ENCODE assay signal across 10 mouse cellular contexts in the genomic region with DNA sequence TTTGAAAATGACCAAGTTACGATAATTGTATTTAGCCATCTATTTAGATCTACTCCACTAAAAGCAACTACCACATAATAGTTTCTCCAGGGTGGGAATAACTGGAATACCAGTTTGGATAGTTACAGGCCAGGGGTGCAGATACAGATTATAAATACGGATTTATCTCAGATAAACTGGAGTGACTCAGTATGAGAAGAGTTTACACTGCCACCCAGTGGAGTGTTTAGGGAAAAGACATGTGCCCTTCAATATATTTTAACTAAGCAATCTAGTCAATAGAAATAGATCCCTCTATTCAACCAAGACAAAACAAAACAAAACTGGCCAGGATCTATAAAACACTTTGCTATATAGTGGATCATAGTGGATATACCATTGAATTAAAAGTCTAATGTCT. TPM values are rescaled to one million over a fixed set of nuclear protein-coding genes. Genes with fewer than 3 reads are reported as not detected.
DNase-seq lines count a peak whose midpoint lies in the region; ATAC-seq lines count a peak whose summit lies in the region.
"Had no signal": no experiment of that assay in that cellular context is flagged by ENCODE, and none has a peak within 500 bp of the region (broad histone marks: within the 10 kb centered on the region; RNA-seq: fewer than 3 reads in every experiment).

No protein-coding gene starts in this region.

- no peaks in the 10 kb centered on the region for H3K36me3 ChIP-seq in midbrain, embryonic 16.5 days (ENCODE audit: control insufficient read depth, insufficient read depth, low read length)
- H3K36me3 ChIP-seq in midbrain, embryonic 13.5 days: no peaks in the 10 kb centered on the region
- H3K36me3 ChIP-seq in midbrain, embryonic 15.5 days (replicated peaks): no peaks in the 10 kb centered on the region

- ATAC-seq in midbrain, embryonic 16.5 days: peak; percentile 17; the same call in 1 of the 2 replicates
- no peak for ATAC-seq in midbrain, embryonic 13.5 days
- no peak for ATAC-seq in midbrain, embryonic 15.5 days (replicated peaks)

- no peak overlapping the region for H3K4me2 ChIP-seq in midbrain, embryonic 16.5 days (ENCODE audit: low read length)
- no peak overlapping the region for H3K4me2 ChIP-seq in midbrain, embryonic 13.5 days (replicated peaks)
- no peak overlapping the region for H3K4me2 ChIP-seq in midbrain, embryonic 15.5 days

- no peaks in the 10 kb centered on the region for H3K27me3 ChIP-seq in midbrain, embryonic 16.5 days (ENCODE audit: control insufficient read depth, insufficient read depth, low read depth, low read length)
- no peaks in the 10 kb centered on the region for H3K27me3 ChIP-seq in midbrain, embryonic 13.5 days
- H3K27me3 ChIP-seq in midbrain, embryonic 15.5 days (replicated peaks): no peaks in the 10 kb centered on the region

- no peak overlapping the region for H3K4me3 ChIP-seq in midbrain, embryonic 16.5 days (ENCODE audit: low read depth, low read length)
- H3K4me3 ChIP-seq in midbrain, embryonic 13.5 days (replicated peaks): no peak overlapping the region
- H3K4me3 ChIP-seq in midbrain, embryonic 15.5 days: no peak overlapping the region
- H3K4me3 ChIP-seq: megakaryocyte, embryonic 14.5 days had no signal

- peak; percentile 49 for DNase-seq in heart, adult 11 months
- DNase-seq in heart, postnatal 4 days: no peak
- DNase-seq in brain, adult 2 months (ENCODE audit: low read depth, low spot score): peak; percentile 67
- DNase-seq in left cerebral cortex, postnatal 14 days (ENCODE audit: low spot score in 2 of 2): peak; percentile 49 to 60
- no peak for DNase-seq in spleen, adult 18-20 months

- no peak overlapping the region for H3K27ac ChIP-seq in midbrain, embryonic 16.5 days (ENCODE audit: low read length)
- no peak overlapping the region for H3K27ac ChIP-seq in midbrain, embryonic 13.5 days
- H3K27ac ChIP-seq in midbrain, embryonic 15.5 days: no peak overlapping the region

- H3K4me1 ChIP-seq in midbrain, embryonic 16.5 days (ENCODE audit: control insufficient read depth, insufficient read depth, low read length): no peaks in the 10 kb centered on the region
- no peaks in the 10 kb centered on the region for H3K4me1 ChIP-seq in midbrain, embryonic 13.5 days (replicated peaks)
- H3K4me1 ChIP-seq in midbrain, embryonic 15.5 days: no peaks in the 10 kb centered on the region
- H3K4me1 ChIP-seq: megakaryocyte, embryonic 14.5 days had no signal

- H3K9me3 ChIP-seq in midbrain, embryonic 16.5 days (replicated peaks; ENCODE audit: control insufficient read depth, low read length, poor library complexity, severe bottlenecking): no peaks in the 10 kb centered on the region
- no peaks in the 10 kb centered on the region for H3K9me3 ChIP-seq in midbrain, embryonic 13.5 days
- H3K9me3 ChIP-seq in midbrain, embryonic 15.5 days: no peaks in the 10 kb centered on the region

- no peak overlapping the region for H3K9ac ChIP-seq in midbrain, embryonic 16.5 days (ENCODE audit: low read depth, low read length)
- H3K9ac ChIP-seq in midbrain, embryonic 13.5 days (replicated peaks): no peak overlapping the region
- H3K9ac ChIP-seq in midbrain, embryonic 15.5 days: no peak overlapping the region

- 51% methylated on average over 2 of the region's 2 CpGs for WGBS in midbrain, embryonic 16.5 days
- WGBS in midbrain, embryonic 13.5 days: 58% methylated on average over 2 of the region's 2 CpGs
- 60% methylated on average over 2 of the region's 2 CpGs for WGBS in midbrain, embryonic 15.5 days

- intact Hi-C loops in left cerebral cortex, postnatal 14 days (cut with DNase I): loop anchor here (2.0 to 5.0 kb wide), 2 partner anchors 152 to 297 kb away; no protein-coding TSS in a partner anchor

RNA-seq across cellular contexts. Expression of gene Trpd52l3, which starts 24.7 kb away (rescaled TPM):
- not detected for total RNA-seq in heart, postnatal 4 days (2021)
- not detected in 2 replicates for polyA plus RNA-seq in midbrain, embryonic 16.5 days (2015; fragmentation: Nextera tagmentation; extraction: Ambion mirVana)
- not detected in 2 replicates for polyA plus RNA-seq in midbrain, embryonic 13.5 days (2015; fragmentation: Nextera tagmentation; extraction: Ambion mirVana)
- not detected for total RNA-seq in left cerebral cortex, postnatal 14 days (2021)
- not detected in 2 replicates for polyA plus RNA-seq in midbrain, embryonic 15.5 days (2015; fragmentation: Nextera tagmentation; extraction: Ambion mirVana)
- polyA plus RNA-seq: heart, embryonic 16.5 days had no signal

RNA-seq across cellular contexts. Expression of gene Uhrf2, which starts 51.5 kb away (rescaled TPM):
- total RNA-seq in heart, postnatal 4 days (2021): 10 to 100 TPM; 30.4 to 33.0 TPM
- polyA plus RNA-seq in midbrain, embryonic 16.5 days (2015; fragmentation: Nextera tagmentation; extraction: Ambion mirVana): 49.7 and 61.2 TPM in 2 replicates
- 67.7 and 70.6 TPM in 2 replicates for polyA plus RNA-seq in midbrain, embryonic 13.5 days (2015; fragmentation: Nextera tagmentation; extraction: Ambion mirVana)
- 10 to 100 TPM; 46.5 to 55.3 TPM for total RNA-seq in left cerebral cortex, postnatal 14 days (2021)
- polyA plus RNA-seq in midbrain, embryonic 15.5 days (2015; fragmentation: Nextera tagmentation; extraction: Ambion mirVana): 54.2 and 57.0 TPM in 2 replicates

RNA-seq across cellular contexts. Expression of gene Il33, which starts 53.9 kb away (rescaled TPM):
- total RNA-seq in heart, postnatal 4 days (2021): 1 to 10 TPM; 2.5 to 3.4 TPM
- polyA plus RNA-seq in midbrain, embryonic 16.5 days (2015; fragmentation: Nextera tagmentation; extraction: Ambion mirVana): 0.97 and 2.8 TPM in 2 replicates
- polyA plus RNA-seq in midbrain, embryonic 13.5 days (2015; fragmentation: Nextera tagmentation; extraction: Ambion mirVana): 0.22 and 0.68 TPM in 2 replicates
- total RNA-seq in left cerebral cortex, postnatal 14 days (2021): 10 to 100 TPM; 10.7 to 12.0 TPM
- polyA plus RNA-seq in midbrain, embryonic 15.5 days (2015; fragmentation: Nextera tagmentation; extraction: Ambion mirVana): 0.56 and 0.90 TPM in 2 replicates

Comparison
In these comparisons a context has a peak if more than half of its experiments do, and no peak if none do; other contexts are left out.
1. DNase-seq: peak in heart, adult 11 months (single experiment), brain, adult 2 months (single experiment) and left cerebral cortex, postnatal 14 days (2 of 2); none in heart, postnatal 4 days (single experiment) and spleen, adult 18-20 months (0 of 2).